Mouse (Mus musculus) pancreas, adult 10 weeks (tissue): ENCODE measurements around the gene Dner. TPM values are rescaled to one million over a fixed set of nuclear protein-coding genes. Genes with fewer than 3 reads are reported as not detected.

Experiments used
- polyA plus RNA-seq: library from polyadenylated mRNA; stranded (reverse); fragments of 350-450 nt; fragmentation: Illumina TruSeq; extraction: RNeasy Lipid Tissue Mini Kit (QIAGEN cat#74804); gene quantifications from one replicate; pipeline ENCODE4 v1.2.3, GENCODE M21; 2015; ENCODE audit warnings: low read depth, low replicate concordance; ENCODE audit not compliant: insufficient read depth

Gene Dner
- polyA plus RNA-seq = 0.65 TPM

GRCm38 (mm10) chr1:84695517-84696411, at the start of gene Dner:
Dner (minus strand) TSS chr1:84696221.

GRCm38 (mm10) chr1:84363967-84364366, 332.1 kb downstream of the Dner start, which contains the start of gene Pid1:
Pid1 (minus strand) TSS chr1:84364180.

Other genes starting within 250 kb of the Dner start
- 2.1 TPM for gene Fbxo36, start 143.6 kb upstream of the Dner start, polyA plus RNA-seq
- 20.9 TPM for gene Trip12, start 144.3 kb upstream of the Dner start, polyA plus RNA-seq
- not detected for gene Slc16a14, start 238.9 kb upstream of the Dner start, polyA plus RNA-seq